ENCODE assay signal across 8 mouse cellular contexts in genomic region chr10:30618918-30619210, GRCm38 (mm10). TPM values are rescaled to one million over a fixed set of nuclear protein-coding genes. Genes with fewer than 3 reads are reported as not detected.
A peak's percentile ranks its signal among the peaks of the same experiment; 100 is the strongest.
DNase-seq lines count a peak whose midpoint lies in the region; ATAC-seq lines count a peak whose summit lies in the region.

No protein-coding gene starts in this region.

- no peaks in the 10 kb centered on the region for H3K9me3 ChIP-seq in heart, embryonic 16.5 days (replicated peaks; ENCODE audit: control insufficient read depth, low read length)
- H3K9me3 ChIP-seq in hindbrain, embryonic 15.5 days: no peaks in the 10 kb centered on the region
- no peaks in the 10 kb centered on the region for H3K9me3 ChIP-seq in midbrain, embryonic 13.5 days

- WGBS in heart, embryonic 16.5 days: 35% methylated on average over 3 of the region's 3 CpGs
- 33% methylated on average over 3 of the region's 3 CpGs for WGBS in hindbrain, embryonic 15.5 days
- 38% methylated on average over 3 of the region's 3 CpGs for WGBS in midbrain, embryonic 13.5 days

- peak overlapping the region; percentile 77 for H3K4me2 ChIP-seq in heart, embryonic 16.5 days (ENCODE audit: low read depth, low read length)
- peak overlapping the region; percentile 61 for H3K4me2 ChIP-seq in hindbrain, embryonic 15.5 days
- H3K4me2 ChIP-seq in midbrain, embryonic 13.5 days (replicated peaks): peak overlapping the region; percentile 73

- ATAC-seq in heart, embryonic 16.5 days (replicated peaks; ENCODE audit: extremely low read depth, insufficient read depth, low FRiP score): no peak
- ATAC-seq in hindbrain, embryonic 15.5 days (ENCODE audit: low FRiP score, low read depth): no peak
- ATAC-seq in midbrain, embryonic 13.5 days: no peak

- H3K27me3 ChIP-seq in heart, embryonic 16.5 days (ENCODE audit: control insufficient read depth, insufficient read depth, low read length): no peaks in the 10 kb centered on the region
- no peaks in the 10 kb centered on the region for H3K27me3 ChIP-seq in hindbrain, embryonic 15.5 days
- H3K27me3 ChIP-seq in midbrain, embryonic 13.5 days: no peaks in the 10 kb centered on the region

- H3K9ac ChIP-seq in heart, embryonic 16.5 days (ENCODE audit: low read length): peak overlapping the region; percentile 85
- H3K9ac ChIP-seq in hindbrain, embryonic 15.5 days: peak overlapping the region; percentile 43
- H3K9ac ChIP-seq in midbrain, embryonic 13.5 days (replicated peaks): peak overlapping the region; percentile 77; the same call in 1 of the 2 replicates

- peak overlapping the region; percentile 76 for H3K4me3 ChIP-seq in heart, embryonic 16.5 days (ENCODE audit: low read length)
- H3K4me3 ChIP-seq in brown adipose tissue, adult 24 weeks (ENCODE audit: insufficient read depth, low read depth, low read length): peak overlapping the region; percentile 34; the same call in 1 of the 2 replicates
- peak overlapping the region; percentile 67 for H3K4me3 ChIP-seq in hindbrain, embryonic 15.5 days
- peak overlapping the region; percentile 64 for H3K4me3 ChIP-seq in midbrain, embryonic 13.5 days (replicated peaks)

- H3K27ac ChIP-seq in heart, embryonic 16.5 days (ENCODE audit: low read length): peak overlapping the region; percentile 99
- peak overlapping the region; percentile 16; the same call in 1 of the 2 replicates for H3K27ac ChIP-seq in brown adipose tissue, adult 24 weeks (replicated peaks; ENCODE audit: low read depth, low read length)
- H3K27ac ChIP-seq in hindbrain, embryonic 15.5 days (replicated peaks): peak overlapping the region; percentile 95
- H3K27ac ChIP-seq in midbrain, embryonic 13.5 days: 0 out of 2 replicates have a peak overlapping the region, but pooled peaks have one; percentile 91

- no peak for DNase-seq in heart, adult 9 months (ENCODE audit: low spot score in 2 of 2)
- DNase-seq in frontal cortex, postnatal 36 days (ENCODE audit: low spot score in 2 of 2): no peak
- DNase-seq in spleen, postnatal 36 days (ENCODE audit: low spot score in 2 of 2): no peak
- no peak for DNase-seq in spleen, postnatal 10 days (ENCODE audit: low spot score in 2 of 2)

- peaks cover 2% of the 10 kb centered on the region; the same call in 1 of the 2 replicates for H3K4me1 ChIP-seq in heart, embryonic 16.5 days (ENCODE audit: control insufficient read depth, insufficient read depth, low read length)
- no peaks in the 10 kb centered on the region; the same call in 1 of the 2 replicates for H3K4me1 ChIP-seq in brown adipose tissue, adult 24 weeks (ENCODE audit: control insufficient read depth, insufficient read depth, insufficient read length, low read length)
- peaks cover 6% of the 10 kb centered on the region for H3K4me1 ChIP-seq in hindbrain, embryonic 15.5 days (replicated peaks)
- peaks cover 11% of the 10 kb centered on the region for H3K4me1 ChIP-seq in midbrain, embryonic 13.5 days (replicated peaks)

- H3K36me3 ChIP-seq in heart, embryonic 16.5 days (ENCODE audit: control insufficient read depth, insufficient read depth): no peaks in the 10 kb centered on the region
- no peaks in the 10 kb centered on the region for H3K36me3 ChIP-seq in hindbrain, embryonic 15.5 days
- H3K36me3 ChIP-seq in midbrain, embryonic 13.5 days: no peaks in the 10 kb centered on the region

RNA-seq across cellular contexts. Expression of gene Hint3, which starts 10.6 kb away (rescaled TPM):
- polyA plus RNA-seq in heart, embryonic 16.5 days (2015; fragmentation: Nextera tagmentation; extraction: Ambion mirVana): 33.7 and 34.6 TPM in 2 replicates
- polyA plus RNA-seq in brown adipose tissue, adult 24 weeks (2012; ENCODE audit: insufficient read depth, insufficient read length, missing spikeins): 159 and 164 TPM in 2 replicates
- 17.7 and 20.8 TPM in 2 replicates for polyA plus RNA-seq in hindbrain, embryonic 15.5 days (2015; fragmentation: Nextera tagmentation; extraction: Ambion mirVana)
- 22.2 and 22.6 TPM in 2 replicates for polyA plus RNA-seq in midbrain, embryonic 13.5 days (2015; fragmentation: Nextera tagmentation; extraction: Ambion mirVana)

RNA-seq across cellular contexts. Expression of gene Trmt11, which starts 18.3 kb away (rescaled TPM):
- 14.1 and 17.2 TPM in 2 replicates for polyA plus RNA-seq in heart, embryonic 16.5 days (2015; fragmentation: Nextera tagmentation; extraction: Ambion mirVana)
- 11.9 and 14.6 TPM in 2 replicates for polyA plus RNA-seq in brown adipose tissue, adult 24 weeks (2012; ENCODE audit: insufficient read depth, insufficient read length, missing spikeins)
- 20.0 and 21.0 TPM in 2 replicates for polyA plus RNA-seq in hindbrain, embryonic 15.5 days (2015; fragmentation: Nextera tagmentation; extraction: Ambion mirVana)
- 24.0 and 28.5 TPM in 2 replicates for polyA plus RNA-seq in midbrain, embryonic 13.5 days (2015; fragmentation: Nextera tagmentation; extraction: Ambion mirVana)

Comparison
In these comparisons a context has a peak if more than half of its experiments do, and no peak if none do; other contexts are left out.
1. H3K27ac ChIP-seq: peak in every context shown above with its lines; median percentile 99 in heart, embryonic 16.5 days; 95 in hindbrain, embryonic 15.5 days; 91 in midbrain, embryonic 13.5 days; 16 in brown adipose tissue, adult 24 weeks.